Mouse (Mus musculus) forebrain, embryonic 13.5 days (tissue): ENCODE data around the gene Snx33. TPM values are rescaled to one million over a fixed set of nuclear protein-coding genes. Genes with fewer than 3 reads are reported as not detected.
A peak's percentile ranks its signal among the peaks of the same experiment; 100 is the strongest.
"Not testable (repeated sequence)": the region's sequence is repeated elsewhere in the genome, so short reads cannot be mapped to it uniquely, and the experiment has no call there.

Experiments
- ATAC-seq: fragments of 200-750 bp; cut with Nextera tagmentation; 2 replicates; pipeline ENCODE4 v1.8.0; 2017
- H3K27ac ChIP-seq: fragments of 300-500 bp; sonication (generic); 2 replicates; pipeline ENCODE4 v1.5.1; 2015; ENCODE audit warnings: inconsistent platforms, mild to moderate bottlenecking, moderate library complexity
- H3K27me3 ChIP-seq: fragments of 300-500 bp; sonication (generic); 2 replicates; pipeline ENCODE4 v1.6.1; 2015; ENCODE audit warnings: mild to moderate bottlenecking, inconsistent platforms
- H3K36me3 ChIP-seq: fragments of 300-500 bp; sonication (generic); 2 replicates; pipeline ENCODE4 v1.6.1; 2015; ENCODE audit warnings: mild to moderate bottlenecking, inconsistent platforms; ENCODE audit not compliant: poor library complexity, severe bottlenecking
- H3K4me1 ChIP-seq: fragments of 300-500 bp; sonication (generic); 2 replicates; pipeline ENCODE4 v1.6.1; 2015; ENCODE audit warnings: inconsistent platforms
- H3K4me2 ChIP-seq: fragments of 300-500 bp; sonication (generic); 2 replicates; pipeline ENCODE4 v1.6.1; 2015; ENCODE audit warnings: inconsistent platforms, mild to moderate bottlenecking, moderate library complexity
- H3K4me3 ChIP-seq: fragments of 300-500 bp; sonication (generic); 2 replicates; pipeline ENCODE4 v1.5.1; 2015; ENCODE audit warnings: mild to moderate bottlenecking, inconsistent platforms
- H3K9ac ChIP-seq: fragments of 300-500 bp; sonication (generic); 2 replicates; pipeline ENCODE4 v1.6.1; 2015; ENCODE audit warnings: mild to moderate bottlenecking, inconsistent platforms
- H3K9me3 ChIP-seq: fragments of 300-500 bp; sonication (generic); replicated peaks from 2 replicates; pipeline ENCODE4 v1.6.1; 2016; ENCODE audit warnings: inconsistent platforms
- WGBS: fragments of 180-500 bp; shearing (Covaris S2); methylation state at CpG from one replicate; pipeline ENCODE4 v1.1.7; 2015; 5-methylcytosine and 5-hydroxymethylcytosine counted together
- polyA plus RNA-seq: library from polyadenylated mRNA; unstranded; fragments of >200 nt; fragmentation: Nextera tagmentation; extraction: Ambion mirVana; gene quantifications from 2 replicates; pipeline ENCODE4 v1.2.1, GENCODE M21; 2015

Gene Snx33
- polyA plus RNA-seq: 2.6 TPM in 2 replicates

- H3K4me3 ChIP-seq: peak within 1 kb of the TSS; percentile 66
- under 1% methylated on average over 50 of the region's 50 CpGs for WGBS
- peak within 1 kb of the TSS; percentile 75 for H3K9ac ChIP-seq
- peak within 1 kb of the TSS; percentile 63 for H3K27ac ChIP-seq
- peak; percentile 87 for ATAC-seq
- peaks cover 51% of the 10 kb centered on the region for H3K4me1 ChIP-seq
- peak within 1 kb of the TSS; percentile 84 for H3K4me2 ChIP-seq
- H3K36me3 ChIP-seq: no peaks in the 10 kb centered on the region
- no peaks in the 10 kb centered on the region for H3K9me3 ChIP-seq
- H3K27me3 ChIP-seq: 0 out of 2 replicates have a peak, but pooled peaks cover 4% of the 10 kb centered on the region
These were observed at the start of gene Snx33 for GRCm38 (mm10) chr9:56928041-56928811. TSS of gene Snx33 (minus strand) at chr9:56928371.

- ATAC-seq: no peak
- peaks cover 33% of the 10 kb centered on the region for H3K36me3 ChIP-seq
- H3K4me2 ChIP-seq: no peak overlapping the region
- no peak overlapping the region for H3K9ac ChIP-seq
- 82% methylated on average over 3 of the region's 3 CpGs for WGBS
- no peak overlapping the region for H3K27ac ChIP-seq
- H3K9me3 ChIP-seq: no peaks in the 10 kb centered on the region
- no peak overlapping the region for H3K4me3 ChIP-seq
- H3K4me1 ChIP-seq: no peaks in the 10 kb centered on the region
- H3K27me3 ChIP-seq: no peaks in the 10 kb centered on the region
These were observed 47.0 kb upstream of the Snx33 start for GRCm38 (mm10) chr9:56975199-56975598.

- Histone ChIP-seq H3K27me3 (no peaks in the 10 kb centered on the region), H3K27ac (no peak overlapping the region), H3K4me3 (no peak overlapping the region), H3K36me3 (peaks cover 31% of the 10 kb centered on the region), H3K9me3 (no peaks in the 10 kb centered on the region), H3K4me2 (no peak overlapping the region), H3K9ac (no peak overlapping the region), H3K4me1 (no peaks in the 10 kb centered on the region)
- no peak for ATAC-seq
- 87% methylated on average over 8 of the region's 8 CpGs for WGBS
These were observed 45.9 kb upstream of the Snx33 start for GRCm38 (mm10) chr9:56973960-56974524.

- H3K4me1 ChIP-seq: no peaks in the 10 kb centered on the region
- no peak overlapping the region for H3K27ac ChIP-seq
- no peak for ATAC-seq
- H3K36me3 ChIP-seq: peaks cover 38% of the 10 kb centered on the region
- WGBS: 83% methylated on average over 2 of the region's 2 CpGs
- H3K27me3 ChIP-seq: no peaks in the 10 kb centered on the region
- H3K9me3 ChIP-seq: no peaks in the 10 kb centered on the region
- no peak overlapping the region for H3K9ac ChIP-seq
- no peak overlapping the region for H3K4me3 ChIP-seq
- H3K4me2 ChIP-seq: no peak overlapping the region
These were observed 42.0 kb upstream of the Snx33 start for GRCm38 (mm10) chr9:56970158-56970557.

GRCm38 (mm10) chr9:56961591-56961990 lies 33.4 kb upstream of the Snx33 start:
- whole genome bisulfite sequencing: 95% methylated on average over 3 of the region's 3 CpGs
- H3K36me3 ChIP-seq: peaks cover 43% of the 10 kb centered on the region
- ATAC-seq: no peak

GRCm38 (mm10) chr9:56958689-56959088 lies 30.5 kb upstream of the Snx33 start:
- no peak overlapping the region for H3K27ac ChIP-seq
- H3K27me3 ChIP-seq: no peaks in the 10 kb centered on the region
- WGBS: 92% methylated on average over 2 of the region's 2 CpGs
- H3K9ac ChIP-seq: no peak overlapping the region
- no peaks in the 10 kb centered on the region for H3K4me1 ChIP-seq
- no peak overlapping the region for H3K4me2 ChIP-seq
- no peaks in the 10 kb centered on the region for H3K9me3 ChIP-seq
- H3K36me3 ChIP-seq: peaks cover 31% of the 10 kb centered on the region
- no peak for ATAC-seq
- H3K4me3 ChIP-seq: no peak overlapping the region

More at GRCm38 (mm10) chr9:56961591-56961990, 33.4 kb upstream of the Snx33 start:
- no peaks in the 10 kb centered on the region for H3K4me1 ChIP-seq
- no peaks in the 10 kb centered on the region for H3K27me3 ChIP-seq
- no peak overlapping the region for H3K9ac ChIP-seq
- no peak overlapping the region for H3K27ac ChIP-seq
- H3K4me2 ChIP-seq: no peak overlapping the region
- no peaks in the 10 kb centered on the region for H3K9me3 ChIP-seq
- H3K4me3 ChIP-seq: no peak overlapping the region

- Histone ChIP-seq H3K4me2 (no peak overlapping the region), H3K9ac (no peak overlapping the region), H3K9me3 (no peaks in the 10 kb centered on the region), H3K4me3 (no peak overlapping the region), H3K27me3 (no peaks in the 10 kb centered on the region), H3K36me3 (peaks cover 17% of the 10 kb centered on the region), H3K4me1 (no peaks in the 10 kb centered on the region), H3K27ac (no peak overlapping the region)
- ATAC-seq: no peak
- 90% methylated on average over 7 of the region's 7 CpGs for WGBS
These were observed 28.9 kb upstream of the Snx33 start for GRCm38 (mm10) chr9:56956966-56957675.

- Histone ChIP-seq H3K9me3 (no peaks in the 10 kb centered on the region), H3K27me3 (no peaks in the 10 kb centered on the region), H3K9ac (no peak overlapping the region), H3K4me2 (no peak overlapping the region), H3K4me3 (no peak overlapping the region), H3K4me1 (peaks cover 14% of the 10 kb centered on the region), H3K27ac (no peak overlapping the region), H3K36me3 (0 out of 2 replicates have a peak, but pooled peaks cover 5% of the 10 kb centered on the region)
- 97% methylated on average over 1 of the region's 1 CpGs for WGBS
- no peak for ATAC-seq
These were observed 25.4 kb upstream of the Snx33 start for GRCm38 (mm10) chr9:56953562-56953961.

- Histone ChIP-seq H3K9me3 (no peaks in the 10 kb centered on the region), H3K27me3 (no peaks in the 10 kb centered on the region), H3K4me1 (peaks cover 14% of the 10 kb centered on the region), H3K4me3 (peak within 1 kb of the TSS; percentile 53), H3K27ac (peak within 1 kb of the TSS; percentile 85), H3K36me3 (0 out of 2 replicates have a peak, but pooled peaks cover 2% of the 10 kb centered on the region), H3K4me2 (peak within 1 kb of the TSS; percentile 89), H3K9ac (peak within 1 kb of the TSS; percentile 80)
- under 1% methylated on average over 50 of the region's 50 CpGs for WGBS
- ATAC-seq: peak; percentile 100
These were observed 22.5 kb upstream of the Snx33 start, which contains the start of gene Snupn for GRCm38 (mm10) chr9:56950414-56951400. TSS of gene Snupn (plus strand) at chr9:56950878.

- peak overlapping the region; percentile 52; the same call in 1 of the 2 replicates for H3K27ac ChIP-seq
- no peaks in the 10 kb centered on the region for H3K27me3 ChIP-seq
- H3K4me2 ChIP-seq: peak overlapping the region; percentile 89
- H3K9ac ChIP-seq: peak overlapping the region; percentile 54
- no peaks in the 10 kb centered on the region for H3K9me3 ChIP-seq
- peak overlapping the region; percentile 53 for H3K4me3 ChIP-seq
- H3K4me1 ChIP-seq: peaks cover 14% of the 10 kb centered on the region
- 41% methylated on average over 13 of the region's 13 CpGs for WGBS
- H3K36me3 ChIP-seq: no peaks in the 10 kb centered on the region
- no peak for ATAC-seq
These were observed 21.6 kb upstream of the Snx33 start for GRCm38 (mm10) chr9:56949767-56950166.

- not testable (repeated sequence) for H3K36me3 ChIP-seq, H3K27me3 ChIP-seq, H3K9me3 ChIP-seq, H3K9ac ChIP-seq, ATAC-seq, H3K4me2 ChIP-seq, H3K4me3 ChIP-seq, H3K27ac ChIP-seq
- WGBS: 94% methylated on average over 5 of the region's 5 CpGs
- peaks cover 14% of the 10 kb centered on the region for H3K4me1 ChIP-seq
These were observed 20.5 kb upstream of the Snx33 start for GRCm38 (mm10) chr9:56948699-56949098.
